Mouse (Mus musculus) midbrain, embryonic 11.5 days (tissue): ENCODE measurements around the gene Chka. TPM values are rescaled to one million over a fixed set of nuclear protein-coding genes. Genes with fewer than 3 reads are reported as not detected.
A peak's percentile ranks its signal among the peaks of the same experiment; 100 is the strongest.

Experiments
- ATAC-seq: fragments of 200-750 bp; cut with Nextera tagmentation; 2 replicates; pipeline ENCODE4 v1.8.0; 2017; ENCODE audit warnings: moderate TSS enrichment, moderate library complexity; ENCODE audit not compliant: low FRiP score
- DNase-seq: peaks from one replicate; pipeline ENCODE4 v3.0.0; 2015; ENCODE audit warnings: low spot score; ENCODE audit errors: missing footprints
- H3K27ac ChIP-seq: fragments of 300-500 bp; sonication (generic); 2 replicates; pipeline ENCODE4 v1.5.1; 2014; ENCODE audit warnings: low read depth, low read length
- H3K27me3 ChIP-seq: fragments of 300-500 bp; sonication (generic); 2 replicates; pipeline ENCODE4 v1.6.1; 2014; ENCODE audit warnings: mild to moderate bottlenecking, low read length, moderate library complexity, mixed read lengths; ENCODE audit not compliant: control insufficient read depth, insufficient read depth
- H3K36me3 ChIP-seq: fragments of 300-500 bp; sonication (generic); 2 replicates; pipeline ENCODE4 v1.6.1; 2014; ENCODE audit warnings: mild to moderate bottlenecking, low read length, moderate library complexity, mixed read lengths; ENCODE audit not compliant: control insufficient read depth, insufficient read depth
- H3K4me1 ChIP-seq: fragments of 300-500 bp; sonication (generic); 2 replicates; pipeline ENCODE4 v1.6.1; 2014; ENCODE audit warnings: low read length; ENCODE audit not compliant: control insufficient read depth, insufficient read depth
- H3K4me2 ChIP-seq: fragments of 300-500 bp; sonication (generic); 2 replicates; pipeline ENCODE4 v1.6.1; 2014; ENCODE audit warnings: mild to moderate bottlenecking, moderate library complexity
- H3K4me3 ChIP-seq: fragments of 300-500 bp; sonication (generic); 2 replicates; pipeline ENCODE4 v1.5.1; 2014; ENCODE audit warnings: low read depth, low read length
- H3K9ac ChIP-seq: fragments of 300-500 bp; sonication (generic); 2 replicates; pipeline ENCODE4 v1.6.1; 2014; ENCODE audit warnings: low read length
- H3K9me3 ChIP-seq: fragments of 300-500 bp; sonication (generic); 2 replicates; pipeline ENCODE4 v1.6.1; 2016; ENCODE audit warnings: low read length; ENCODE audit not compliant: control insufficient read depth
- WGBS: fragments of 180-500 bp; shearing (Covaris S2); extraction: QIAGEN DNeasy Blood & Tissue Kit; methylation state at CpG from one replicate; pipeline ENCODE4 v1.1.7; 2014; 5-methylcytosine and 5-hydroxymethylcytosine counted together
- polyA plus RNA-seq: library from polyadenylated mRNA; unstranded; fragments of >200 nt; fragmentation: Nextera tagmentation; extraction: Ambion mirVana; gene quantifications from 2 replicates; pipeline ENCODE4 v1.2.1, GENCODE M21; 2014

The Chka gene
- polyA plus RNA-seq, 1 experiment from 2014 or later, result 53.0 TPM

GRCm38 (mm10) chr19:3913692-3914091, 62.1 kb downstream of the Chka start:
- Histone ChIP-seq H3K4me1 (peaks cover 11% of the 10 kb centered on the region), H3K27me3 (no peaks in the 10 kb centered on the region), H3K9me3 (no peaks in the 10 kb centered on the region), H3K27ac (no peak overlapping the region), H3K4me2 (peak overlapping the region; percentile 57), H3K4me3 (peak overlapping the region; percentile 67), H3K9ac (peak overlapping the region; percentile 68; the same call in 1 of the 2 replicates), H3K36me3 (peaks cover 2% of the 10 kb centered on the region; the same call in 1 of the 2 replicates)
- ATAC-seq, result no peak
- WGBS, result 89% methylated on average over 8 of the region's 8 CpGs
- peak; percentile 75 for DNase-seq

GRCm38 (mm10) chr19:3914535-3914934, 63.0 kb downstream of the Chka start:
- Histone ChIP-seq H3K4me2 (no peak overlapping the region), H3K27me3 (no peaks in the 10 kb centered on the region), H3K9me3 (no peaks in the 10 kb centered on the region), H3K4me1 (peaks cover 11% of the 10 kb centered on the region), H3K4me3 (no peak overlapping the region), H3K27ac (no peak overlapping the region), H3K9ac (no peak overlapping the region), H3K36me3 (no peaks in the 10 kb centered on the region)
- ATAC-seq (no peak), DNase-seq (no peak)
- WGBS, result 97% methylated on average over 5 of the region's 5 CpGs

GRCm38 (mm10) chr19:3916727-3917126, 65.2 kb downstream of the Chka start:
- ATAC-seq, result no peak
- Histone ChIP-seq H3K36me3 (no peaks in the 10 kb centered on the region), H3K4me3 (no peak overlapping the region), H3K4me2 (no peak overlapping the region), H3K27me3 (no peaks in the 10 kb centered on the region), H3K27ac (no peak overlapping the region), H3K9me3 (no peaks in the 10 kb centered on the region), H3K4me1 (peaks cover 10% of the 10 kb centered on the region), H3K9ac (no peak overlapping the region)
- 77% methylated on average over 11 of the region's 11 CpGs for WGBS
- peak; percentile 53 for DNase-seq

- no peaks in the 10 kb centered on the region for H3K36me3 ChIP-seq
- no peak for ATAC-seq
These were observed 68.4 kb downstream of the Chka start for GRCm38 (mm10) chr19:3919928-3920327.

GRCm38 (mm10) chr19:3922661-3923371, 71.2 kb downstream of the Chka start:
- H3K27me3 ChIP-seq, result no peaks in the 10 kb centered on the region
- no peak overlapping the region for H3K4me3 ChIP-seq
- no peaks in the 10 kb centered on the region for H3K36me3 ChIP-seq
- peak; percentile 47 for DNase-seq
- H3K4me2 ChIP-seq, result no peak overlapping the region
- no peaks in the 10 kb centered on the region; the same call in 1 of the 2 replicates for H3K4me1 ChIP-seq
- no peaks in the 10 kb centered on the region for H3K9me3 ChIP-seq
- no peak overlapping the region for H3K9ac ChIP-seq
- 54% methylated on average over 10 of the region's 10 CpGs for WGBS
- H3K27ac ChIP-seq, result no peak overlapping the region
- ATAC-seq, result no peak

More at GRCm38 (mm10) chr19:3919928-3920327, 68.4 kb downstream of the Chka start:
- Histone ChIP-seq H3K4me1 (no peaks in the 10 kb centered on the region; the same call in 1 of the 2 replicates), H3K4me2 (no peak overlapping the region), H3K27ac (no peak overlapping the region), H3K9me3 (no peaks in the 10 kb centered on the region), H3K9ac (no peak overlapping the region), H3K4me3 (no peak overlapping the region), H3K27me3 (no peaks in the 10 kb centered on the region)
- DNase-seq, result peak; percentile 21

- Histone ChIP-seq H3K27ac (no peak overlapping the region), H3K4me2 (no peak overlapping the region), H3K27me3 (no peaks in the 10 kb centered on the region), H3K4me1 (no peaks in the 10 kb centered on the region; the same call in 1 of the 2 replicates), H3K4me3 (no peak overlapping the region), H3K9me3 (no peaks in the 10 kb centered on the region), H3K9ac (no peak overlapping the region), H3K36me3 (no peaks in the 10 kb centered on the region)
- ATAC-seq, result no peak
- peak; percentile 84 for DNase-seq
- WGBS, result 54% methylated on average over 13 of the region's 13 CpGs
These were observed 72.0 kb downstream of the Chka start for GRCm38 (mm10) chr19:3923586-3923985.

GRCm38 (mm10) chr19:3924190-3924589, 72.6 kb downstream of the Chka start:
- 77% methylated on average over 8 of the region's 8 CpGs for WGBS
- ATAC-seq, result no peak
- Histone ChIP-seq H3K36me3 (no peaks in the 10 kb centered on the region), H3K4me2 (no peak overlapping the region), H3K27me3 (no peaks in the 10 kb centered on the region), H3K4me3 (no peak overlapping the region), H3K4me1 (no peaks in the 10 kb centered on the region; the same call in 1 of the 2 replicates), H3K9me3 (no peaks in the 10 kb centered on the region), H3K27ac (no peak overlapping the region), H3K9ac (no peak overlapping the region)
- DNase-seq, result peak; percentile 57

GRCm38 (mm10) chr19:3924868-3925267, 73.3 kb downstream of the Chka start:
- H3K4me3 ChIP-seq, result no peak overlapping the region
- 89% methylated on average over 7 of the region's 7 CpGs for WGBS

GRCm38 (mm10) chr19:3925859-3926258, 74.3 kb downstream of the Chka start:
- Histone ChIP-seq H3K27me3 (no peaks in the 10 kb centered on the region), H3K4me3 (no peak overlapping the region), H3K4me2 (no peak overlapping the region), H3K27ac (no peak overlapping the region), H3K9ac (no peak overlapping the region), H3K4me1 (no peaks in the 10 kb centered on the region; the same call in 1 of the 2 replicates), H3K36me3 (no peaks in the 10 kb centered on the region), H3K9me3 (no peaks in the 10 kb centered on the region)
- no peak for ATAC-seq
- 82% methylated on average over 6 of the region's 6 CpGs for WGBS
- DNase-seq, result peak; percentile 45

More at GRCm38 (mm10) chr19:3924868-3925267, 73.3 kb downstream of the Chka start:
- H3K36me3 ChIP-seq, result no peaks in the 10 kb centered on the region
- no peak overlapping the region for H3K9ac ChIP-seq
- no peak overlapping the region for H3K4me2 ChIP-seq
- H3K27ac ChIP-seq, result no peak overlapping the region
- H3K27me3 ChIP-seq, result no peaks in the 10 kb centered on the region
- no peak for DNase-seq
- no peaks in the 10 kb centered on the region for H3K9me3 ChIP-seq
- H3K4me1 ChIP-seq, result no peaks in the 10 kb centered on the region; the same call in 1 of the 2 replicates
- ATAC-seq, result no peak
